Mouse (Mus musculus) urinary bladder, adult 18-20 months (tissue): Measurements from ENCODE around the gene Tmem120b.

ENCODE experiments used
- DNase-seq, 2 experiments: peaks; one replicate each; pipeline ENCODE4 v3.0.0; 2022; ENCODE audit warnings: low spot score in 2 of 2, mixed read lengths in 2 of 2

The Tmem120b gene

DNA sequence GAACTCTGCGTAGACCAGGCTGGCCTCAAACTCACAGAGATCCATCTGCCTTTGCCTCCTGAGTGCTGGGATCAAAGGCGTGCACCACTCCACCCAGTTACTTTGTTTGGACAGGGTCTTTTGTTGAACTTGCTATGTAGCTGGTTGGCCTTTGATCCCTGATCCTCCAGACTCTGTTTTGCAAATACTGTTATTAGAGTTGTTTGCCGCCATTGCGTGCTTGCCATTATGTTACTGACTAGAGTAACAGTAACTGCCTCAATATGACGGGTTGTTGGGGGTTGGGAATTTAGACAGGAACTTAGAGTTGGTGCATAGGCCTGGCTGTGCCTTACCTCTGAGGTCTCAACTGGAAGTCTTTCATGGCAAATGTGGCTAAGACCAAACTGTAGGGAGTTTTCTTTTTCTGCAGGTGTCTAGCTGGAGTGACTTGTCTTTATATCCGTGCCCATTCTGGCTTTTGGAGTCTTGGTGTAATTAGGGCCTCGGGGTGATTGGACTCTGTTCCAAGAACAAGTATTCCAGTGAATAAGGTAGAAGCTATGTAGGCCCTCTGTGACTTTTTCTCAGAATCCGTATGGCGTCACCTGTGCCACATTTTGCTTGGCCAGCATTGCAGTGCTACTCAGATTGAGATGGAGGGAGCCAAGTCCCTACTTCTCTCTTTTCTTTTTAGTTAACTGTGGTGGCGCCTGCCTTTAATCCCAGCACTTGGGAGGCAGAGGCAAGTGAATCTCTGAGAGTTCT, 22.5 kb downstream of the Tmem120b start:
- no peak for DNase-seq

GRCm38 (mm10) chr5:123093077-123093633, 24.9 kb downstream of the Tmem120b start:
- DNase-seq, result no peak

DNA sequence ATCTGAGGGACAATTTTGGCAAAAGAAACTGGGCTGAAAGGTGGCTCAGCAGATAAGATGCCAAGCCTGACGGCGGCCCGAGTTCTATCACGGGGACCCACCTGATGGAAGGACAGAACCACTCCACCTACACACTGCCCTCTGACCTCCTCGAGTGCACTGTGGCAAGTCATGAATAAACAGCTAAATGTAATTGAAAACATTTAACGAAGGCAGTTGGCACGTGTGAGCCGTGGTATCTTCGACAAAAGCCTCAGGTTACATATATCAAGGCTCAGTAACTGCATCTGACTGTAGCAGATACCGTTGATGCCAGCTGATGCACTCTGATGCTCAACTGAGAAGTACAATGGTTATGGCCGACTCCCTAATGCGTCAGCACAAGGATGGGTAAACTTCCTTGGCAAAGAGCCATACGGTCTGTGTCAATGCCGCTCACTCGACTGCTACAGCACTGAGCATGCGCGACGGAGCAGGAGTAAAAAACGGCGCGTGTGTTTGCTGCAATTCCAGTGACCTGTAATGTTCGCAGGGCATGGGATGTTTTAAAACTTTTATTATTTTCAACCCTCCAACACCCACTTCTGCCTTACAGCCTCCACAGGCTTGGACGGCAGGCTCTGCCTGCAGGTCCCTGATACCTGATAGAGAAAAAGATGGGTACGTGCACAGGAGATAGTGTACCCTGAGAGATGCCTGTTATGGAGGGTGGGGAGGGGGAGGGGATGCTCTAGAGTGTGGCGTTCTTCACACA, 26.2 kb downstream of the Tmem120b start:
- no peak for DNase-seq

GRCm38 (mm10) chr5:123096299-123096698, 28.1 kb downstream of the Tmem120b start:
- no peak for DNase-seq

- DNase-seq, result no peak
Measured at GRCm38 (mm10) chr5:123098487-123098886, 30.3 kb downstream of the Tmem120b start.

GRCm38 (mm10) chr5:123102376-123102775, 34.2 kb downstream of the Tmem120b start:
- no peak for DNase-seq

DNA sequence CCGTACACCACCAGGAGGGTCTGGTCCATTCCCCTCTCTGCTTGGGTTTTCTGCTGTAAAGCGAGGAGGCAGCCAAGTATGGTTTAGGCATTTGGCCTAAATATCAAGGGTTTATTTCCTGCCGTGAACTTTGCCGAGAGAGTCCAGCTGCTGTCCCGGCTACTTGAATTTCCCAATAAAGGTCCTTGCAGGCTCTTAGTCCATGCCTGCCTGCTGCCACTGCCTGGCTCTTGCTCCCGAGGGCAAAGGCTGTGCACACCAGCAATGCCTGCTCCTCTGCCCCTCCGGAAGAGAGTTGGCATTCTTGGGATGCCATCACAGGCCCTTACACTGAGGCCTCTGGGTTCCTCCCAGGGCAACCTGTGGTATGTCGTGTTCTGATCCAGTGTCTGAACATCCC, 35.3 kb downstream of the Tmem120b start:
- DNase-seq, result no peak

GRCm38 (mm10) chr5:123104769-123105168, 36.6 kb downstream of the Tmem120b start:
- DNase-seq, result no peak

GRCm38 (mm10) chr5:123109452-123110203, 41.4 kb downstream of the Tmem120b start:
- no peak for DNase-seq

GRCm38 (mm10) chr5:123110296-123110721, 42.1 kb downstream of the Tmem120b start:
- no peak for DNase-seq

DNA sequence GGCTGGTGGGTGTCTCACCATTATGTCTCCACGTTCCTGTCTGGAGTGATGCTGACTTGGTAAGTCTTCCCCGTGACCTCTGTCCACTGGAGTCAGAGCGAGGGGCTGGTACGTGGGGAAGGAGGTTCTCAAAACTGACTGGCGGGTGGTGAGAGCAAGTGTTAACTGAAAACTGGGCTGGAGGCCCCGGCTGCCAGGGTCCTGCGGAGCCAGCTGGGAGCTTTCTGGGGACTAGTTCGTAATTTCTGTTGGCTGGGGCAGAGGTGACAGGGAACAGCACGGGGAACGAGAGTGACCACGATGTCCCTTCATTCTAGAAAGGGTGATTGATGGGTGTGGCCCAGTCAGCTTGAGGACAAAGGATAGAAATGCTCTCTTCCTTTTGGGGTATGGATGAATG, 45.9 kb downstream of the Tmem120b start:
- DNase-seq, result no peak

- no peak for DNase-seq
Measured at GRCm38 (mm10) chr5:123114924-123115323, 46.7 kb downstream of the Tmem120b start.

DNA sequence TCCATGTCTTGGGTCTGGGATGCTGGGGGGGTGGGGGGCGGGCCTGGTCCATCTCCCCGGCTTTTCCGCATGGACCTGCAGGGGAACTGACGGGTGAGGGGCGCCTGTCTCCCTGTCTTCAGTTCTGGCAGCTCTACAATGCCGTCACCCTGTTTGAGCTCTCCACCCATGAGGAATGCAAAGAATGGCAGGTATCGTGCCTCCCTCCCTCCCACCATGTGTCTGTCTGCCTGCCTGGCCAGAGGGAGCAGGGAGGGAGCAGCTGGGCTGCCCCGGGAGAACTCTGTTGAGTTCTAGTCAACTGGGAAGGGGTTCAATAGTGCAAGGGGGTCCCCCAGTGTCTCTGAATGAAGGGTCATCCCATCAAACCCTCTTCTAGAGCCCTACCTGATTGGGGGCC, 47.9 kb downstream of the Tmem120b start:
- no peak for DNase-seq

DNA sequence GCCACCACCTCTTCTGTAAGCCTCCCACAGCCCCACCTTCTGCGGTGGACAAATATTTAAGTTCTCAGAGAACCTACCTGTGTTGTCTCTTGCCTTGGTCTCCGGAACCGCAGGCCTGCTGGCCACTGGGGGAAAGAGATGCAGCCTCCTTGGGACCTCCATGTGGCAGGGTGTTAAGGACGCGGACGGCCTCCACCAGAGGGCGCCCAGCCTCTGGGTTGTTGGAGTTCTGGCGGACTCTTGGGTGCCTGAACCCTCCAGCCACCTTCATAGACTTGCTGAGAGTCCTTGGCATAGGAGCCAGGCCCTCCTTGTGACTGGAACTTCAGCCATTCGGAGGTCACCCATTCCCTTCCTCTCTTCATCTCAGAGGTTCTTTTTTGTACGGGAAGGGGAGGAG, 49.0 kb downstream of the Tmem120b start:
- DNase-seq, result peak; percentile 49 to 63

DNA sequence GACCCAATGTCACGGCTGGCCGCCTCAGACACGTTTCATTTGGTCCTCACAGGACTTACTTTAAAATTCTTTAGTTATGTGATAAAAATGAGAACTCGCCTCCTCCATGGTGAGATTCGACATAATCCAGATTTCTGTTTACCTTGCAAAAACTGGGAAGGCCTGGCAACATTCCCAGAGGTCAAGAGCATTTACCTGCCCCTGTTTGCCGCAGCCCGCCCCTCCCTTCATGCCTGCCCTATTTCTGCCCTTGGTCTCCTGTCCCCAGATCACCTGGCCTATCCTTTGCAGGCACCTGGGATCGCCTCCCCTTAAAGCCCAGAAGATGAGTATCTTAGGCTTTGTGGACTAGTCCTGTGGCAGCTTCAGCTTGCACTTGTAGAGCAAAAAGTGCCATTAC, 49.6 kb downstream of the Tmem120b start:
- no peak for DNase-seq

DNA sequence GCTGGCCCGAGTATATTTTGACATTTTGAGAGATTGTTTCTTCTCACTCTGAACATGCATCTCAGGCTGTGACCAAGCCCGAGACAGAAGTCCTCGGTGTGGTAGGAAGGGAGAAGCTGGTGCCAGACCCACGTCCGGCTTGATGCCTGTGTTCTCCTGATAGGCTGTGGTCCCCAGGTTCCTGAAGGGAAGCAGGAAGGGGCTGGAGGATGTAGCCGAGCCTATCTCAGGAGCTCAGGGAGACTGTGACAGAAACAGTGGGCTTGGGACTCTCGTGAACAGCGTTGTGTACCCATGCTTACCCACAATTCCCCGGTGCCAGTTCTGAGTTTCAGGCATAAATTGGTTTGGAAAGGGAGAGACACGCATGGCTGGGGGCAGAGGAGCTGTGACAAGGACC, 50.6 kb downstream of the Tmem120b start:
- DNase-seq, result no peak

- no peak for DNase-seq
Measured at GRCm38 (mm10) chr5:123120624-123121215, 52.5 kb downstream of the Tmem120b start.

DNA sequence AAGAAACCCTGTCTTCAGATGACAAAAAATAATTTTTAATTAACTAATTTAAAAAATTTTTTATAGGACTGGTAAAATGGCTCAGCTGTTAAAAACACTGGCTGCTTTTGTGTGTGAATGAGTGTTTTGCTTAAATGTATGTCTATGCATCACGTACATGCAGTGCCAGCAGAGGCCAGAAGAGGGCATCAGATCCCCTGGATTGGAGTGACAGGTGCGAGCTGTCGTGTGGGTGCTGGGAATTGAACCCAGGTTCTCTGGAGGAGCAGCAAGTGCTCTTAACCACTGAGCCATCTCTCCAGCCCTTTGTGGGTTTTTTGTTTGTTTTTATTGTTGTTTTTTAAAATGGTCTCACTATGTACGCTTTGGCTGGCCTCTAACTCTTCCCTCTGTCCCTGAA, 54.0 kb downstream of the Tmem120b start:
- DNase-seq, result no peak

DNA sequence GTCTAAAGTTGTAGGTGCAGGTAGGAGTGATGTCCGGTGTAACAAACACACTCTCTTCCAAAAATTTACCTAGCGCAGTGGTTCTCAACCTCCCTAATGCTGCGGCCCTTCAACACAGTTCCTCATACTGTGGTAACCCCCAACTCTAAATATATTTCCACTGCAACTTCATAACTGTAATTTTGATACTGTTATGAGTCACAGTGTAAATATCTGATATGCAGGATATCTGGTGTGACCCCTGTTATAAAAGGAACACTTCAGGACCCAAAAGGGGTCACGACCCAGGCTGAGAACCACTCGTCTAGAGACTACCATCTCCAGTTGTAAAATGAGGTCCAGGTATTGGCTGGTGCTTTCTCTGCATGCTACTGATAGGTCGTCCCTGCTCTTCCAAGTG, 56.9 kb downstream of the Tmem120b start:
- no peak for DNase-seq

- DNase-seq, result no peak
Measured at GRCm38 (mm10) chr5:123125638-123126406, 57.6 kb downstream of the Tmem120b start.

DNA sequence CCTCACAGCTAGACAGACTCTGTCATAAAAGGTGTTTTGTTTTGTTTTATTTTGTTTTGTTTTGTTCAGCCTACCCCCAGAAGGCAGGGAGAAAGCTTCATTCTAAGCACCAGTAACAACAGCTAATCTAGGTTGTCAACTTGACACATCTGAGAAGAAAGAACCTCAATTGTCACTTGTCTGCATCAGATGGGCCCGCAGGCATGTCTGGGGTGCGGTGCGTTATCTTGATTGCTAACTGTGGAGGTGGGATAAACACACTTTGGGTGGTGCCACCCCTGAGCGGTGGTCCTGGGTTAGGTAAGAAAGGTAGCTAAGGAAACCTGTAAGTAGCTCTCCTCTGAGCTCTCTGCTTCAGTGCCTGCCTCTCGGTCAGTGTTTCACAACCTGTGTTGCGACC, 58.8 kb downstream of the Tmem120b start:
- DNase-seq, result no peak
